Mouse (Mus musculus) brain, embryonic 14.5 days (tissue): ENCODE data around the gene Kif24. TPM values are rescaled to one million over a fixed set of nuclear protein-coding genes. Genes with fewer than 3 reads are reported as not detected.

Experiments used
- DNase-seq: peaks from one replicate; pipeline ENCODE4 v3.0.0-alpha.2; 2011; ENCODE audit warnings: low read depth
- CTCF ChIP-seq: fragments of 200-500 bp; IDR thresholded peaks from 2 replicates; pipeline ENCODE4 v1.5.1; 2012; ENCODE audit warnings: inconsistent platforms, mild to moderate bottlenecking, moderate library complexity, borderline replicate concordance; ENCODE audit not compliant: insufficient read depth, insufficient read length; ENCODE audit errors: extremely low read depth
- POLR2A ChIP-seq: fragments of 200-500 bp; IDR thresholded peaks from 2 replicates; pipeline ENCODE4 v1.6.1; 2012; ENCODE audit warnings: mild to moderate bottlenecking, inconsistent platforms, borderline replicate concordance; ENCODE audit not compliant: poor library complexity, insufficient read depth, insufficient read length, severe bottlenecking; ENCODE audit errors: extremely low read depth
- polyA plus RNA-seq: library from polyadenylated mRNA; depleted of rRNA; stranded (reverse); fragments of >200 nt; gene quantifications from 2 replicates; pipeline ENCODE4 v1.2.3, GENCODE M21; 2012; rRNA removed

Kif24 gene
- polyA plus RNA-seq, 1 experiment = 4.2 TPM

DNA sequence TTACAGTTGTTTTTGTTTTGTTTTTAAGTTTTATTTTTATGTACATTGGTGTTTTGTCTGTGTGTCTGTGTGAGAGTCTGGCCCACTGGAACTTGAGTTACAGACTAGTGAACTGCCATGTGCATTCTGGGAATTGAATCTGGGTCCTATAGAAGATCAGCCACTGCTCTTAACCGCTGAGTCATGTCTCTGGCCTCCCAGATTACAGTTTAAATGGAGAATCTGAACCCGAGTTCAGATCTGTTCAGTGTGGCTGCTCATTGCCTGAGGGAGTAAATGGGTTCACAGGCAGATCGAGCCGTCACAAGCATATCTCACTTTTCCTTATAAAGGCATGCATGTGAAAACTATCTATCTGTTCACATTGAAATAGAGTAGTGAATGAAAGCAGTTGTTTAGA lies 111.9 kb downstream of the Kif24 start:
- no peak for DNase-seq
- no peak for TF ChIP-seq CTCF
- TF ChIP-seq POLR2A = no peak

GRCm38 (mm10) chr4:41349199-41349591 lies 115.5 kb downstream of the Kif24 start:
- no peak for TF ChIP-seq CTCF
- no peak for TF ChIP-seq POLR2A

DNA sequence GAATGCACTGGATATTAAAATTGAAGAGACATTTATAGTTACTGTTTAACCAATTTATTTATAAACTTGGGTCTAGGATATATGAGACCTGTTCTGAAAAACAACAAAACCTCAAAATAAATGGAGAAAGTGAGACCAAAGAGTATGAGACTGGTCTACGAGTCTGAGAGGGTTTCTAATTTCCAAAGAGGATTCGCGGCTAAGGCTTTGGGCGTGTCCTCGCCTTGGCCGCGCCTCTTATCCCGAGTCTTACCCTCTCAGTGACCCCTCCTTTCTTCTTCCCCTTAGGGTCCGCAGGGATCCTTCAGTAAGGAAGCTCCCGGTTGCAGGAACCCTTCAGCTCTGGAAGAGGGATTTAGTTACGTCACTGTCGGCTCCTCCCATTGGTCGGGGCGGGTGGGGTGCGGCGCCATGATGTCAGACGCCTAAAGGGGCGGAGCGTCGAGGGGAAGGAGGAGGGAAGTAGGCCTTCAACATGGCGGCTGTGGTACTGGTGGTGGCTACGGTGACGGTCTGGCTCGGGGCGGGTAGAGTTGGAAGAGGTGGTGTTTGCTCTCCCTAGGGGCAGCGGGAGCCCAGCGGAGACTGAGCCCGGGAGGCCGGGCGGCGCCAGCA lies 116.0 kb downstream of the Kif24 start, which contains the start of gene Ubap1:
Ubap1 (plus strand) TSS at position 413 of the 615 bp plus-strand sequence.
- DNase-seq = peak; percentile 99
- no peak for TF ChIP-seq CTCF
- peak; percentile 69; the same call in 1 of the 2 replicates for TF ChIP-seq POLR2A

More at GRCm38 (mm10) chr4:41349199-41349591, 115.5 kb downstream of the Kif24 start:
- no peak for DNase-seq

GRCm38 (mm10) chr4:41347839-41348238 lies 116.8 kb downstream of the Kif24 start:
- TF ChIP-seq CTCF (no peak), POLR2A (no peak)
- DNase-seq = no peak

DNA sequence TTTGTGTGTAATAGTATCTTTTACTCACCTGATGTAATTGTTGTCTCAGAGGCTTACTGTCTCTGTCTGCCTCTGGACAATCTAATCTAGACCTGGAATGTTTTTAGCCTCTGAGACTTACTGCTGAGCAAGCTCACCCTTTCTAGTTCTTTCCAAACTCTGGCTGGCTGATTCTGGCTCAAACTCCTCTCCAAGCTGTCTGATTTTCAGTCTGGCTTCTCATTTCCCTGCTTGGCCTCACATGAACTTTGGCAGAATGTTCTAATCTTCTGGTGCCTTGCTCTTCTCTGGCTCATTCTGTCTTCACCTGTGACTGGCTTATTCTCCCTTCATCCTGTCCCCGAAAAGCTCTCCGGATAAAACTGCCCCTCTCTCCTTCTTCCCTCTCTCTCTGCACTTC lies 118.7 kb downstream of the Kif24 start:
- TF ChIP-seq CTCF (no peak), POLR2A (no peak)
- no peak for DNase-seq

GRCm38 (mm10) chr4:41340912-41341550 lies 123.7 kb downstream of the Kif24 start:
- no peak for DNase-seq
- TF ChIP-seq CTCF = no peak
- TF ChIP-seq POLR2A = no peak

Other genes with a start within 250 kb of the Kif24 start
- 45.6 and 65.9 TPM in 2 replicates for gene Ubap2, start 189.7 kb downstream of the Kif24 start, polyA plus RNA-seq
- gene Dcaf12, start 150.0 kb downstream of the Kif24 start, polyA plus RNA-seq = 55.0 and 63.3 TPM in 2 replicates
- 55.5 and 59.5 TPM in 2 replicates for gene Ubap1, start 115.9 kb downstream of the Kif24 start, polyA plus RNA-seq
- gene Nudt2, start 264 bp upstream of the Kif24 start, polyA plus RNA-seq = 37.8 and 41.5 TPM in 2 replicates
- gene AI464131, start 38.2 kb upstream of the Kif24 start, polyA plus RNA-seq = 4.0 and 8.3 TPM in 2 replicates
- gene 1110017D15Rik, start 52.4 kb upstream of the Kif24 start, polyA plus RNA-seq = 8.3 and 10.3 TPM in 2 replicates
- 78.6 and 97.8 TPM in 2 replicates for gene Fam219a, start 104.7 kb upstream of the Kif24 start, polyA plus RNA-seq
- 2.3 and 2.8 TPM in 2 replicates for gene Dnaic1, start 104.9 kb upstream of the Kif24 start, polyA plus RNA-seq
- 124 and 147 TPM in 2 replicates for gene Enho, start 175.4 kb upstream of the Kif24 start, polyA plus RNA-seq
- gene Cntfr, start 232.2 kb upstream of the Kif24 start, polyA plus RNA-seq = 62.2 and 109 TPM in 2 replicates
- gene Il11ra1, start 235.1 kb upstream of the Kif24 start, polyA plus RNA-seq = 31.3 and 32.5 TPM in 2 replicates
- gene Rpp25l, start 248.6 kb upstream of the Kif24 start, polyA plus RNA-seq = 53.9 and 79.7 TPM in 2 replicates